Mouse (Mus musculus) small intestine, adult 2 months (tissue): ENCODE data around the gene Car11.

Experiments
- CTCF ChIP-seq: fragments of 200-500 bp; IDR thresholded peaks from 2 replicates; pipeline ENCODE4 v1.5.1; 2012; ENCODE audit warnings: low read depth, mild to moderate bottlenecking, control low read depth, inconsistent platforms, low read length, moderate library complexity, mixed read lengths; ENCODE audit not compliant: insufficient replicate concordance, insufficient read length; ENCODE audit errors: extremely low read depth
- POLR2A ChIP-seq: fragments of 200-500 bp; IDR thresholded peaks from 2 replicates; pipeline ENCODE4 v1.6.1; 2012; ENCODE audit warnings: low read depth, mild to moderate bottlenecking, control low read depth, inconsistent platforms, low read length, moderate library complexity

DNA sequence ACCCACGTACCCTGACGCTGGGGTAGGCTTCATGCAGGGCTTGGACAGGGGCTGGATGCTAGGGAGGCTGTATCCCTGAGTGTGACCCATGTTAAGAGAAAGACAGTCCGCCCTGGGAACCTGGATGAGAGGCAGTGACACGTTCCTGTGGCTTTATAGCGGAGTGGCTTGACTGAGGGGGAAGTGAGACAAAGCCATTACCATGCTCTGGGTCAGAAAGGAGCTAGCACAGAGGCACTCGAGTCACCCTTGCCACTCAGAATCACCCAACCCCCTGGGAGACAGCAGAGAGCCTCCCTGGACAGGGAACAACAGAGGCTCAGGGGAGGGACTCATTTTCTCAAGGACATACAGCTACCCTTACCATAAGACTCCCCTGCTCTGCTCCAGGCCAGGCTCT is 10.5 kb upstream of the Car11 start:
- TF ChIP-seq CTCF (no peak), POLR2A (no peak)
